Mouse (Mus musculus) midbrain, embryonic 14.5 days (tissue): ENCODE data around the gene Cst6. TPM values are rescaled to one million over a fixed set of nuclear protein-coding genes. Genes with fewer than 3 reads are reported as not detected.

Experiments
- ATAC-seq: fragments of 200-750 bp; cut with Nextera tagmentation; 2 replicates; pipeline ENCODE4 v1.8.0; 2017; ENCODE audit warnings: moderate number of reproducible peaks, moderate library complexity; ENCODE audit not compliant: low FRiP score, low TSS enrichment
- DNase-seq: peaks from one replicate; pipeline ENCODE4 v3.0.0-alpha.2; 2015
- H3K27ac ChIP-seq: fragments of 300-500 bp; sonication (generic); replicated peaks from 2 replicates; pipeline ENCODE4 v1.5.1; 2014; ENCODE audit warnings: mild to moderate bottlenecking, low read depth, low read length, moderate library complexity
- H3K27me3 ChIP-seq: fragments of 300-500 bp; sonication (generic); 2 replicates; pipeline ENCODE4 v1.6.1; 2014; ENCODE audit warnings: low read length, control low read depth, mixed read lengths; ENCODE audit not compliant: control insufficient read depth, insufficient read depth
- H3K36me3 ChIP-seq: fragments of 300-500 bp; sonication (generic); 2 replicates; pipeline ENCODE4 v1.6.1; 2014; ENCODE audit warnings: low read length, control low read depth; ENCODE audit not compliant: control insufficient read depth, insufficient read depth
- H3K4me1 ChIP-seq: fragments of 300-500 bp; sonication (generic); 2 replicates; pipeline ENCODE4 v1.6.1; 2014; ENCODE audit warnings: mild to moderate bottlenecking, antibody characterized with exemption, low read length, control low read depth; ENCODE audit not compliant: control insufficient read depth, insufficient read depth
- H3K4me2 ChIP-seq: fragments of 300-500 bp; sonication (generic); 2 replicates; pipeline ENCODE4 v1.6.1; 2014; ENCODE audit warnings: mild to moderate bottlenecking, low read length, moderate library complexity
- H3K4me3 ChIP-seq: fragments of 300-500 bp; sonication (generic); replicated peaks from 2 replicates; pipeline ENCODE4 v1.5.1; 2014; ENCODE audit warnings: low read depth, low read length
- H3K9ac ChIP-seq: fragments of 300-500 bp; sonication (generic); replicated peaks from 2 replicates; pipeline ENCODE4 v1.6.1; 2014; ENCODE audit warnings: mild to moderate bottlenecking, low read length, moderate library complexity
- H3K9me3 ChIP-seq: fragments of 300-500 bp; sonication (generic); 2 replicates; pipeline ENCODE4 v1.6.1; 2016; ENCODE audit warnings: low read length, control low read depth, mixed read lengths; ENCODE audit not compliant: control insufficient read depth
- WGBS: fragments of 180-500 bp; shearing (Covaris S2); extraction: QIAGEN DNeasy Blood & Tissue Kit; methylation state at CpG from one replicate; pipeline ENCODE4 v1.1.7; 2014; 5-methylcytosine and 5-hydroxymethylcytosine counted together
- polyA plus RNA-seq: library from polyadenylated mRNA; unstranded; fragments of >200 nt; fragmentation: Nextera tagmentation; extraction: Ambion mirVana; gene quantifications from 2 replicates; pipeline ENCODE4 v1.2.1, GENCODE M21; 2014

The Cst6 gene
- polyA plus RNA-seq, 1 experiment from 2014 or later, result 7.7 TPM

DNA sequence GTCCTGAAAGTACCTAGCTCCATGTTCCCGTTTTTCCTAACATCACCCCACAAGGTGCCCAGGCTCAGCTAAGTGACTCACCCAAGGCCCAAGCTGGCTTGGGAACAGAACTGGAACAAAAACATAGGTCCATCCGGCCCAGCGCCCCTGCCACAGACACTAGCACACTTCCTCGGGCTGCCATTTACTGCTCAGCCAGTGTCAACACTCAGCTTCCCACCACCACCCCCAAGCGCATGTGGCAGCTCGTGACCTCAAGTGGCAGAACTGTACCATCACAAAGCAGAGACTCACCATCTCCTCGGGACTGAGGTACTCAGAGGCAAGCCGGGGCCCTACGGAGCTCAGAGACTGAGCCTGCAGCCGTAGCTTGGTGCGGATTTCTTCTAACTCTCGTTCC, 34.0 kb upstream of the Cst6 start:
- Histone ChIP-seq H3K4me1 (peaks cover 12% of the 10 kb centered on the region), H3K9me3 (no peaks in the 10 kb centered on the region), H3K4me2 (no peak overlapping the region), H3K27ac (no peak overlapping the region), H3K36me3 (peaks cover 75% of the 10 kb centered on the region), H3K4me3 (no peak overlapping the region), H3K9ac (no peak overlapping the region), H3K27me3 (no peaks in the 10 kb centered on the region)
- WGBS, result 94% methylated on average over 12 of the region's 12 CpGs
- DNase-seq (no peak), ATAC-seq (no peak)

DNA sequence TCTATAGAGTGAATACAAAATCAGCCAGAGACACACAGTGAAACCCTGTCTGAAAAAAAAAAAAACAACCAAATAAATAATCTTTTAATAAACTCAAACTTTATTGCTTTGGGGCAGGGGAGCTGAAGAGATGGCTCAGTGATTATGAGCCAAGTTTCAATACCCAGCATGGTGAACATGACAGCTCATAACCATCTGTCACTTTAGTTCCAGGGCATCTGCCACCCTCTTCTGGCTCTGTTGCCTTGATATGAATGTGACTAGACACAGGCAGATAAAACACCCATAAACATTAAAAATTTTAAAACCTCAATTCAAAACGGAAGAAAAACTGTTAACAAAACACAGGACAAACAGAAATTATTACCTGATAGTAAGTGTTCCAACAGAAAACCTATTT, 28.1 kb upstream of the Cst6 start:
- WGBS, result 93% methylated on average over 1 of the region's 1 CpGs
- H3K4me1 ChIP-seq, result no peaks in the 10 kb centered on the region

GRCm38 (mm10) chr19:5374748-5375147, 25.4 kb upstream of the Cst6 start:
- DNase-seq (no peak), ATAC-seq (no peak)
- H3K9me3 ChIP-seq, result no peaks in the 10 kb centered on the region
- H3K27me3 ChIP-seq, result no peaks in the 10 kb centered on the region
- no peak overlapping the region for H3K9ac ChIP-seq
- H3K4me3 ChIP-seq, result no peak overlapping the region
- H3K4me1 ChIP-seq, result no peaks in the 10 kb centered on the region
- no peak overlapping the region for H3K27ac ChIP-seq
- 85% methylated on average over 4 of the region's 4 CpGs for WGBS
- peaks cover 76% of the 10 kb centered on the region for H3K36me3 ChIP-seq
- H3K4me2 ChIP-seq, result no peak overlapping the region

More for the DNA sequence above, 28.1 kb upstream of the Cst6 start:
- Histone ChIP-seq H3K4me2 (no peak overlapping the region), H3K36me3 (peaks cover 78% of the 10 kb centered on the region), H3K9ac (no peak overlapping the region), H3K9me3 (no peaks in the 10 kb centered on the region), H3K27ac (no peak overlapping the region), H3K4me3 (no peak overlapping the region), H3K27me3 (no peaks in the 10 kb centered on the region)
- ATAC-seq, result no peak
- DNase-seq, result no peak

GRCm38 (mm10) chr19:5374177-5374576, 24.8 kb upstream of the Cst6 start:
- Histone ChIP-seq H3K4me2 (no peak overlapping the region), H3K4me1 (no peaks in the 10 kb centered on the region), H3K9me3 (no peaks in the 10 kb centered on the region), H3K4me3 (no peak overlapping the region), H3K27me3 (no peaks in the 10 kb centered on the region), H3K36me3 (peaks cover 75% of the 10 kb centered on the region), H3K9ac (no peak overlapping the region), H3K27ac (no peak overlapping the region)
- WGBS, result 86% methylated on average over 4 of the region's 4 CpGs
- ATAC-seq (no peak), DNase-seq (no peak)

GRCm38 (mm10) chr19:5372724-5373123, 23.4 kb upstream of the Cst6 start:
- ATAC-seq (no peak), DNase-seq (no peak)
- WGBS, result 94% methylated on average over 7 of the region's 7 CpGs
- H3K9me3 ChIP-seq, result no peaks in the 10 kb centered on the region
- H3K4me1 ChIP-seq, result peaks cover 7% of the 10 kb centered on the region
- no peak overlapping the region for H3K4me2 ChIP-seq
- no peaks in the 10 kb centered on the region for H3K27me3 ChIP-seq
- no peak overlapping the region for H3K27ac ChIP-seq
- H3K4me3 ChIP-seq, result no peak overlapping the region
- peaks cover 71% of the 10 kb centered on the region for H3K36me3 ChIP-seq
- no peak overlapping the region for H3K9ac ChIP-seq

GRCm38 (mm10) chr19:5370932-5371331, 21.6 kb upstream of the Cst6 start:
- Histone ChIP-seq H3K27me3 (no peaks in the 10 kb centered on the region), H3K9ac (no peak overlapping the region), H3K4me3 (no peak overlapping the region), H3K27ac (no peak overlapping the region), H3K9me3 (no peaks in the 10 kb centered on the region), H3K4me2 (no peak overlapping the region), H3K36me3 (peaks cover 55% of the 10 kb centered on the region), H3K4me1 (peaks cover 10% of the 10 kb centered on the region)
- ATAC-seq (no peak), DNase-seq (no peak)
- WGBS, result 90% methylated on average over 3 of the region's 3 CpGs

DNA sequence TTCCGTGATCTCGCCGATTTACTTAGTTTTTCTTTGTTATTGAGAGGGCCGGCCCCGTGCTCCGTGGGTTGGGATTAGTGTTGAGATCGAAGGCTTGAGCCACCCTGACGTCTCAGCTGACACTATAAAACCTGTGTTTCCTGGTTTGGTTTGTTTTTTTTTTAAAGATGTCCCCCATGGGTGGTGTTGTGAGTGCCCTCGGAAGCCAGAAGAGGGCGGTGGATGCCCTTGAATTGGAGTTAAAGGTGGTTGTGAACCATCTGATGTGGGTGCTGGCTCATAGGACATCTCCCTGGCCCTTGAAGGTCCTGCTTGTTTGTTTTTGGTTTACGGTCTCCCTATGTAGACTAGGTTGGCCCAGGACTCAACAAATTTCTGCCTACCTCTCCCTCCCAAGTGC, 18.1 kb upstream of the Cst6 start:
- peak overlapping the region; percentile 92 for H3K4me2 ChIP-seq
- peak overlapping the region; percentile 91 for H3K27ac ChIP-seq
- peaks cover 15% of the 10 kb centered on the region for H3K4me1 ChIP-seq
- peak overlapping the region; percentile 96 for H3K4me3 ChIP-seq
- H3K27me3 ChIP-seq, result no peaks in the 10 kb centered on the region
- H3K9ac ChIP-seq, result peak overlapping the region; percentile 79
- H3K36me3 ChIP-seq, result peaks cover 55% of the 10 kb centered on the region
- ATAC-seq (no peak), DNase-seq (peak; percentile 8)
- H3K9me3 ChIP-seq, result no peaks in the 10 kb centered on the region
- 14% methylated on average over 11 of the region's 11 CpGs for WGBS

DNA sequence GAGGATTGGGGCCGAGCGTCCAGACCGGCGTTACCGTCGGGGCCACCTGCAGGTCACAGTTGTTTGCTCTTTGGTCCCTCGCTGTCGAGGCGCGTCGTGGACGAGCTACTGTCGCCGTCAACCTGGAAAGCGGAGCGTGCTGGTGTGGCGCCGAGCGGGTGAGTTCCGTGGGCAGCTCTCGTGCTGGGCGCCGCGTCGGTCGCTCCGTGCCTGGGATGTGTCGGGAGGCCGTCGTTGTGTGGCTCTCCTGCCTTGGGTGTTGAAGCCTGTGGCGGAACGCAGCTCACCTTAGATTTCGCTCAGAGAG, 17.6 kb upstream of the Cst6 start, which contains the start of gene Banf1:
Gene Banf1 (minus strand): TSS at position 116 of the 307 bp plus-strand sequence.
- Histone ChIP-seq H3K36me3 (peaks cover 50% of the 10 kb centered on the region), H3K27me3 (no peaks in the 10 kb centered on the region), H3K4me2 (peak within 1 kb of the TSS; percentile 92), H3K27ac (peak within 1 kb of the TSS; percentile 91), H3K9me3 (no peaks in the 10 kb centered on the region), H3K9ac (peak within 1 kb of the TSS; percentile 79), H3K4me1 (peaks cover 15% of the 10 kb centered on the region), H3K4me3 (peak within 1 kb of the TSS; percentile 96)
- under 1% methylated on average over 33 of the region's 33 CpGs for WGBS
- ATAC-seq (no peak), DNase-seq (no peak)

DNA sequence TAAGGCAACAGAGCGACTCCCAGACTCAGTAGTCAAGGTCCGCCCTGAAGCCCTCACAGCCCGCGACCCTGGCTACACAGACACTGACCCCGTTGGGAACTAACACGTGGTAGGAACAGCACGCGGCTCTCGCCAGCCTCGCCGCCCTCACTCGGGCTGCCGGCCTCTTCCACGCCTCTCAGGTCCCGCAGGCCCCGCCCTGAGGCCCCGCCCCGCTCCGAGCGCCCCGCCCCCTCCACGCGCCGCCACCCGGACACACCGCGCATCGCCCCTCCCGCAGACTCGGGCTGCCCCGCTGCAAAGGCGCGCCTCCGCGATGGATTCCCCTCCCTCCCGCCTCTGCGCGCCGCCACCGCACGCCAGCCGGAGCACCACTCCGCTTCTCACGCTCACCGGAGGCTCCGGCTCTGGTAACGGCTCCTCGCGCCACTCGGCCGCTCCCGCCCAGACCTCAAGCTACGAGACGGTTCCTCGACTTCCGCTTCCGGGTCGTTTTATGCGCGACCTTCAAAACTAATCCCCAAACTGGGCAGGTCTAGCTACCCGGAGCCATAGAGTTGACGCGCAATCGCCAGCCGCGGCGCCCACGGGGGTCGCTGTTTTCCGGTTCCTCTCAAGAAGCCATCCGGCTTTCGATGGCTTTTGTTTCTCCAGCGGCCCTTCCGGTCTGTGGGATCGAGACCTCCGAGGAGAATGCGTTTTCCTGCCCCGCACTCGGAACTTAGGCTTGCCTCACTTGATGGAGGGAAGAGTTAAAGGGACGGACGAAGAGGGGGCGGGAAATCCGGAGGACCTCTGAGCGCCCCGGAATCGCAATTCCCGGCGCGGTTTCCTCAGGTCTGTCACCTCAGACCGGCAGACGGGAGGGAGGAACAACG, 17.0 kb upstream of the Cst6 start, which contains the start of gene Eif1ad:
Gene Eif1ad (plus strand): TSS at position 567 of the 878 bp plus-strand sequence.
- Histone ChIP-seq H3K9ac (peak within 1 kb of the TSS; percentile 79), H3K27ac (peak within 1 kb of the TSS; percentile 91), H3K4me3 (peak within 1 kb of the TSS; percentile 96), H3K27me3 (no peaks in the 10 kb centered on the region), H3K4me2 (peak within 1 kb of the TSS; percentile 92), H3K4me1 (peaks cover 15% of the 10 kb centered on the region), H3K36me3 (peaks cover 44% of the 10 kb centered on the region), H3K9me3 (no peaks in the 10 kb centered on the region)
- DNase-seq (peak; percentile 99), ATAC-seq (peak; percentile 93)
- WGBS, result under 1% methylated on average over 87 of the region's 92 CpGs
